Mouse (Mus musculus) stomach, postnatal 0 days (tissue): ENCODE results near the gene Pou2f3. TPM values are rescaled to one million over a fixed set of nuclear protein-coding genes. Genes with fewer than 3 reads are reported as not detected.
"Not testable (repeated sequence)": the region's sequence is repeated elsewhere in the genome, so short reads cannot be mapped to it uniquely, and the experiment has no call there.

Experiments used
- ATAC-seq: fragments of 200-750 bp; cut with Nextera tagmentation; 2 replicates; pipeline ENCODE4 v1.8.0; 2017; ENCODE audit not compliant: low FRiP score, low TSS enrichment
- DNase-seq: peaks from one replicate; pipeline ENCODE4 v3.0.0-alpha.2; 2016; ENCODE audit warnings: low spot score
- H3K27ac ChIP-seq: fragments of 300-500 bp; sonication (generic); replicated peaks from 2 replicates; pipeline ENCODE4 v1.5.1; 2014; ENCODE audit warnings: mild to moderate bottlenecking, control low read depth
- H3K27me3 ChIP-seq: fragments of 300-500 bp; sonication (generic); 2 replicates; pipeline ENCODE4 v1.6.1; 2014; ENCODE audit warnings: low read length; ENCODE audit not compliant: control insufficient read depth, insufficient read depth
- H3K36me3 ChIP-seq: fragments of 300-500 bp; sonication (generic); 2 replicates; pipeline ENCODE4 v1.6.1; 2014; ENCODE audit warnings: low read length, mixed read lengths; ENCODE audit not compliant: control insufficient read depth, insufficient read depth
- H3K4me1 ChIP-seq: fragments of 300-500 bp; sonication (generic); replicated peaks from 2 replicates; pipeline ENCODE4 v1.6.1; 2014; ENCODE audit warnings: antibody characterized with exemption; ENCODE audit not compliant: control insufficient read depth, insufficient read depth
- H3K4me2 ChIP-seq: fragments of 300-500 bp; sonication (generic); replicated peaks from 2 replicates; pipeline ENCODE4 v1.6.1; 2014; ENCODE audit warnings: low read depth, mild to moderate bottlenecking, control low read depth, moderate library complexity
- H3K4me3 ChIP-seq: fragments of 300-500 bp; sonication (generic); 2 replicates; pipeline ENCODE4 v1.5.1; 2014; ENCODE audit warnings: low read depth, low read length, control low read depth
- H3K9ac ChIP-seq: fragments of 300-500 bp; sonication (generic); 2 replicates; pipeline ENCODE4 v1.6.1; 2014; ENCODE audit warnings: mild to moderate bottlenecking, low read length, control low read depth, mixed read lengths
- H3K9me3 ChIP-seq: fragments of 300-500 bp; sonication (generic); 2 replicates; pipeline ENCODE4 v1.6.1; 2016; ENCODE audit warnings: low read length; ENCODE audit not compliant: control insufficient read depth
- CTCF ChIP-seq: IDR thresholded peaks from 2 replicates; pipeline ENCODE4 v1.5.1; 2016; ENCODE audit warnings: antibody characterized with exemption, low read depth, mild to moderate bottlenecking, moderate library complexity
- EP300 ChIP-seq: optimal IDR thresholded peaks from 2 replicates; pipeline ENCODE3; 2016; ENCODE audit warnings: antibody characterized with exemption
- WGBS: fragments of 180-500 bp; shearing (Covaris S2); extraction: QIAGEN DNeasy Blood & Tissue Kit; methylation state at CpG from one replicate; pipeline ENCODE4 v1.1.7; 2014; 5-methylcytosine and 5-hydroxymethylcytosine counted together
- polyA plus RNA-seq: library from polyadenylated mRNA; unstranded; fragments of >200 nt; fragmentation: Nextera tagmentation; extraction: Ambion mirVana; gene quantifications from 2 replicates; pipeline ENCODE4 v1.2.1, GENCODE M21; 2015

Gene Pou2f3
- polyA plus RNA-seq, 1 experiment from 2014 or later: 1.7 TPM

DNA sequence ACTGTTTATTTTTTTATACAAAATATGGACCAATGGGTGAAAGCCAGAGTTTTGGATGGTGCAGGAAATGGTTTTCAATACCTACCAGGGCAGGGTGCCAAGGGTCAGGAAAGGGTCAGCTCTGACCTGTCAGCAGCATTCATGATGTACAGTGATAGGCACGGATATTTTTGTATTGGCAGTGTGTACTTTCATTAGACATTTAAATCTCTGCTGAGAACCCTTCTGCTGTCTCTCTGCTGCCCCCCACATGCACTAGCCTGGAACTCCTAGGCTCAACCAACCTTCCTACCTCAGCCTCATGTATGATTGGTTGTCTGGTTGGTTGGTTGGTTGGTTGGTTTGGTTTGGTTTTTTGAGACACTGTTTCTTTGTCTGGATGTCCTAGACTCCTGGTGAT lies 87.8 kb downstream of the Pou2f3 start:
- Histone ChIP-seq H3K27ac (no peak overlapping the region), H3K4me1 (no peaks in the 10 kb centered on the region), H3K27me3 (no peaks in the 10 kb centered on the region), H3K36me3 (no peaks in the 10 kb centered on the region), H3K9ac (no peak overlapping the region), H3K4me2 (no peak overlapping the region), H3K9me3 (no peaks in the 10 kb centered on the region), H3K4me3 (no peak overlapping the region)
- TF ChIP-seq CTCF (peak; percentile 49), EP300 (no peak)
- WGBS: 29% methylated on average over 1 of the region's 1 CpGs
- ATAC-seq: no peak
- DNase-seq: no peak

DNA sequence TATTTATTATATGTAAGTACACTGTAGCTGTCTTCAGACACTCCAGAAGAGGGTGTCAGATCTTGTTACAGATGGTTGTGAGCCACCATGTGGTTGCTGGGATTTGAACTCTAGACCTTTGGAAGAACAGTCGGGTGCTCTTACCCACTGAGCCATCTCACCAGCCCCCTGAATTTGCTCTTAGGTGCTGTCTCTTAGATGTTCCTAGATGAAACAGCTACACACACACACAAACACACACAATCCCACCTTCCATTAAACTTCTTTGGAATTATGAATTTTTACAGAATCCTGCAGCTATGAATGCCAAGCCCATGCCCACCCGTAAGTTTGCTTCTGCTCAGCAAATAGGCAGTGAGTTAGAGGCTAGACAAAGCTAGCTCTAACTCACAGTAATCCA lies 88.2 kb downstream of the Pou2f3 start:
- H3K27me3 ChIP-seq, H3K27ac ChIP-seq, DNase-seq, H3K4me2 ChIP-seq, H3K36me3 ChIP-seq, H3K4me3 ChIP-seq, H3K9me3 ChIP-seq, H3K9ac ChIP-seq, ATAC-seq, H3K4me1 ChIP-seq: not testable (repeated sequence)
- WGBS: 88% methylated on average over 2 of the region's 2 CpGs

DNA sequence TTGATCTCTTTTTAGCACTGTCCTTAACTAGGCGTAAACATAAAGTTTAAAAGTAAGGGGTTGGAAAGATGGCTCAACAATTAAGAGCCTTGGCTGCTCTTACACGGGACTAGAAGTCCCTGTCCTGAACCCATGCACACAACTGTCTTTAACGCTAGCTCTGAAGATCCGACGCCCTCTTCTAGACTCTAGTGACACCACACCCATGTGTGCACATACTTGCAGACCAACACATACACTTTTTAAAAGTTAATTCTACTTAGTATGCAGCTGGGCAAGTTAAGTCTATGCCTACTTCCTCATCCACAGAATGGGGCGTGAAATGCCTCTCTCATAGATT lies 93.2 kb downstream of the Pou2f3 start:
- Histone ChIP-seq H3K4me1 (no peaks in the 10 kb centered on the region; the same call in 1 of the 2 replicates), H3K4me2 (no peak overlapping the region), H3K9me3 (no peaks in the 10 kb centered on the region), H3K9ac (no peak overlapping the region), H3K27ac (no peak overlapping the region), H3K36me3 (no peaks in the 10 kb centered on the region), H3K4me3 (no peak overlapping the region), H3K27me3 (no peaks in the 10 kb centered on the region)
- no peak for ATAC-seq
- 63% methylated on average over 6 of the region's 6 CpGs for WGBS
- TF ChIP-seq CTCF (no peak), EP300 (no peak)
- DNase-seq: no peak

DNA sequence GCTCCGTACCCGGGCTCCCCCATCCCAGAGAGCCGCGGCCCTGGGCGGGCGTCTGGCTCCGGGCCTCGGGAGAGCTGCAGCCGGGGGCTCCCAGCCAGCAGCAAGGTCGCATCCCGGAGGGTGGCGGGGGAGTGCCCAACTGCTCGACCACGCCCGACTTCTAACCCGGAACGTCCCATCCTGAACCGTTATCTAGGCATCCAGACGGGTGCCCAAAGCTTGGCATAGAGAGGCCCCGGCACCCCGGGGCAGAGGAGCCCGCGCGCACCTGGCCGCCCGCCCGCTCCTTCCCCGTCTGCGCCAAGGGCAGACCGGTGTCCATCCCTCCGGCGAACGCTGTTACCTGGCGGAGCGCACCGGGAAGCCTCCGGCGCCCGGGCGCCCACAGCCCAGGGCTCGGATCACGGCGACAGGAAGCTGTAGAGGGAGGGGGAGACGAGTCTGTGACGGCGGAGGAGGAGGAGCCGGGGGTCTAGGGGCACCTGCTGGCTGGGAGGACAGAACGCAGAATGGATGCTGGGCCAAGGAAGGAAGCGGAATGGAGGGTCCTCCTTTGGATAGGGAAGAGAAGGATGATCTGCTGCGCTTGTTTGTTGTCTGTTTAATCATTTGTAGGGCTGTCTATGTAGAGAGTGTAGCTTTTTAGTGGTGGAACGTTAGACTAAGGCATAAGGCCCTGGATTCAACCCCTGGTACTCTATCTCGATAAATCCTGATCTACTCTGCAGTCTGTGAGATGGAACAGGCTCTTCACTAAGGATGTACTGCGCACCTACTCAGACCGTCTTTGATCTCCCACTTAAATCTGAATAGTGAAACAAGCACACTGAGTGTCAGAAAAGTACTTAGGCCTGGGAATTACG lies 93.8 kb downstream of the Pou2f3 start, which contains the start of gene Tmem136:
TSS of gene Tmem136 (minus strand) at position 437 of the 863 bp plus-strand sequence.
- ATAC-seq (peak; percentile 73), DNase-seq (peak; percentile 54)
- TF ChIP-seq EP300 (no peak), CTCF (peak; percentile 28; the same call in 1 of the 2 replicates)
- H3K27ac ChIP-seq: 0 out of 2 replicates have a peak within 1 kb of the TSS, but pooled peaks have one; percentile 45
- no peaks in the 10 kb centered on the region for H3K27me3 ChIP-seq
- no peaks in the 10 kb centered on the region for H3K36me3 ChIP-seq
- H3K4me3 ChIP-seq: peak within 1 kb of the TSS; percentile 60
- WGBS: 5% methylated on average over 55 of the region's 55 CpGs
- peak within 1 kb of the TSS; percentile 76 for H3K9ac ChIP-seq
- H3K4me2 ChIP-seq: peak within 1 kb of the TSS; percentile 75
- no peaks in the 10 kb centered on the region; the same call in 1 of the 2 replicates for H3K4me1 ChIP-seq
- no peaks in the 10 kb centered on the region for H3K9me3 ChIP-seq

DNA sequence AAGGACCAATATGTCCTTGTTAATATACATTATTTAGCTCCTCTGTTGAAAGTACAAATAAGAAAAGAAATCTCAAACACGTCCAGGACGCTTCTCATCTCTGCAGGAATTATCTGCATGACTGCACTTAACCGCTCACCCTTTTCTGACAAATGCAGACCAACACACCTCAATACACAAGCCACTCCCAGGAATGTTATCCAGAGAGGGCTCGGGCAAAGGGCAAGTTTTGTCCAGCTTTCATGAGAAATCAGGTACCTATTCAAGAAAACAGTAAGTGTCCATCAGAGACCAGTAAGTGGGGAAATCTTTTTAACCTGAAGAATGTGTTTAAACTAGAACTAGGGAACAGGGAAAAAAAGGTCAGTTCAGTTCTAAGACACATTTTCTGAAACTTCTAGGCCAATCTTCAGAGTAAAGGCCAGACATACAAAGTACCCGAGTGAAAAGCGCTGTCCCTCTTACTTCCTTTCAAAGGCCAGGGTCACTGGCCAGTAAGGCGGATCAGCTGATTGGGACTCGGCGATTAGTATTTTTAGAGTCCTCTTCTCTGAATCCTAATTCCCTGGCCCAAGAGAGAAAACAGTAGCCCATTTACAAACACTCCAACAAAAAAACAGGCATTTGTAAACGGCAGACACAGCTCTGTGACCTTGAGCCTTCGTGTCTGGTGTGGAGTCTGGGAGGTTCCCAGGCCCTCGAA lies 94.6 kb downstream of the Pou2f3 start:
- H3K36me3 ChIP-seq: no peaks in the 10 kb centered on the region
- H3K4me1 ChIP-seq: no peaks in the 10 kb centered on the region; the same call in 1 of the 2 replicates
- peak overlapping the region; percentile 76 for H3K9ac ChIP-seq
- DNase-seq: peak; percentile 39
- ATAC-seq: no peak
- H3K9me3 ChIP-seq: no peaks in the 10 kb centered on the region
- 32% methylated on average over 12 of the region's 12 CpGs for WGBS
- H3K27me3 ChIP-seq: no peaks in the 10 kb centered on the region
- H3K4me3 ChIP-seq: peak overlapping the region; percentile 60
- H3K4me2 ChIP-seq: peak overlapping the region; percentile 75
- no peak for TF ChIP-seq EP300
- H3K27ac ChIP-seq: 0 out of 2 replicates have a peak overlapping the region, but pooled peaks have one; percentile 45

DNA sequence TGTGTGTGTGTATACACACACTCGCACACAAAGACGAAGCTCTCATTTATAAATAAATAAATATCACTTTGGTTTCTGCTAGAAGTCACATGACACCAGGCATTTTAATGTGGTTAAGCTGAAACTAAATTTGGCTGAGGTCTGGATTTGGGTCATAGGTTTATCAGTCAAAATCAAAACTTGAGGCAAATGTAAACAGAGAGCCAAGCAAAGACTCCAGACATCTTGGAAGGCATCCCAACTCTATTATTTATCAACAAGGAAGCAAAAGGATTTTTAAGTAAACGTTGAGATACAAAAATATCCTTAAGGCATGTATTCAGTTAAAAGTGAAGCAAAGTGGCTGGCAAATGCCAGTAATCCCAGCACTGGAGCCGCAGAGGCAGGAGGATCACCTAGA lies 95.3 kb downstream of the Pou2f3 start:
- H3K4me2 ChIP-seq: no peak overlapping the region

More for the DNA sequence above, 95.3 kb downstream of the Pou2f3 start:
- no peaks in the 10 kb centered on the region; the same call in 1 of the 2 replicates for H3K4me1 ChIP-seq
- H3K36me3 ChIP-seq: no peaks in the 10 kb centered on the region
- no peaks in the 10 kb centered on the region for H3K9me3 ChIP-seq
- no peaks in the 10 kb centered on the region for H3K27me3 ChIP-seq
- DNase-seq (no peak), ATAC-seq (no peak)
- no peak overlapping the region for H3K27ac ChIP-seq
- H3K9ac ChIP-seq: no peak overlapping the region
- 48% methylated on average over 4 of the region's 4 CpGs for WGBS
- no peak overlapping the region for H3K4me3 ChIP-seq
- TF ChIP-seq EP300: no peak
- no peak for TF ChIP-seq CTCF
